Mouse (Mus musculus) gastrocnemius, adult 2 months (tissue): Measurements from ENCODE around the gene Abl1. TPM values are rescaled to one million over a fixed set of nuclear protein-coding genes. Genes with fewer than 3 reads are reported as not detected.

ENCODE experiments used
- DNase-seq: peaks from one replicate; pipeline ENCODE4 v3.0.0; 2022
- H3K27ac ChIP-seq: fragments of 200-600 bp; 2 replicates; pipeline ENCODE4 v1.8.1; 2022; ENCODE audit warnings: mild to moderate bottlenecking
- H3K4me3 ChIP-seq: fragments of 200-600 bp; 2 replicates; pipeline ENCODE4 v1.8.1; 2022; ENCODE audit warnings: mild to moderate bottlenecking, moderate library complexity
- CTCF ChIP-seq: fragments of 200-600 bp; IDR thresholded peaks from 2 replicates; pipeline ENCODE4 v1.8.1; 2022; ENCODE audit warnings: antibody characterized with exemption, mild to moderate bottlenecking, moderate library complexity
- intact Hi-C: fragments of 180-260 bp; cut with DNase I; formaldehyde crosslinking; loops from one replicate; pipeline ENCODE4 v1.15.1; 2025
- long read RNA-seq, 2 experiments: library from polyadenylated mRNA; stranded (forward); transcript quantifications; one replicate each; pipeline ENCODE4 v2.0.0; 2021
- total RNA-seq, 2 experiments: library from RNA; stranded (reverse); gene quantifications; 2 replicates each; pipeline ENCODE4 v1.2.3; 2021

The Abl1 gene
- 10 to 100 TPM; 23.0 to 25.4 TPM for total RNA-seq
- long read RNA-seq, experiment 1, full-length matches to known transcripts = 18 of 33 reads
- long read RNA-seq, experiment 1, partial matches to known transcripts = 2 of 33 reads
- long read RNA-seq, experiment 1, other reads (novel, unspliced or antisense) = 13 of 33 reads
- long read RNA-seq, experiment 2, full-length matches to known transcripts = 10 of 26 reads
- long read RNA-seq, experiment 2, partial matches to known transcripts = 3 of 26 reads
- long read RNA-seq, experiment 2, other reads (novel, unspliced or antisense) = 13 of 26 reads

- peak; percentile 60 for TF ChIP-seq CTCF
- intact Hi-C loops = loop anchor here (5.0 kb wide), 1 partner anchor 229 kb away; no protein-coding TSS in a partner anchor
- peak within 1 kb of the TSS; percentile 95 for H3K27ac ChIP-seq
These were observed at the start of gene Abl1 for GRCm38 (mm10) chr2:31688074-31688925. TSS of gene Abl1 (plus strand) at chr2:31688376.

GRCm38 (mm10) chr2:31638581-31639465, 49.4 kb upstream of the Abl1 start:
- TF ChIP-seq CTCF = no peak
- intact Hi-C loops = no loop called here
- Histone ChIP-seq H3K4me3 (no peak overlapping the region), H3K27ac (no peak overlapping the region)
- no peak for DNase-seq

More at GRCm38 (mm10) chr2:31688074-31688925, at the start of gene Abl1:
- H3K4me3 ChIP-seq = peak within 1 kb of the TSS; percentile 86
- DNase-seq = peak; percentile 97

GRCm38 (mm10) chr2:31639466-31639760, 48.8 kb upstream of the Abl1 start:
- intact Hi-C loops = no loop called here
- no peak for DNase-seq
- no peak for TF ChIP-seq CTCF
- H3K4me3 ChIP-seq = no peak overlapping the region
- H3K27ac ChIP-seq = no peak overlapping the region

GRCm38 (mm10) chr2:31639901-31640608, 48.1 kb upstream of the Abl1 start, which contains the start of gene Prdm12:
TSS of gene Prdm12 (plus strand) at chr2:31640037.
- intact Hi-C loops = no loop called here
- Histone ChIP-seq H3K27ac (no peak within 1 kb of the TSS), H3K4me3 (peak within 1 kb of the TSS; percentile 66)
- DNase-seq = no peak
- TF ChIP-seq CTCF = no peak

GRCm38 (mm10) chr2:31640609-31641507, 47.3 kb upstream of the Abl1 start:
- H3K4me3 ChIP-seq = peak overlapping the region; percentile 66
- H3K27ac ChIP-seq = no peak overlapping the region
- DNase-seq = peak; percentile 37
- TF ChIP-seq CTCF = no peak
- intact Hi-C loops = no loop called here

GRCm38 (mm10) chr2:31641508-31641830, 46.7 kb upstream of the Abl1 start:
- TF ChIP-seq CTCF = no peak
- Histone ChIP-seq H3K27ac (no peak overlapping the region), H3K4me3 (no peak overlapping the region; the same call in 1 of the 2 replicates)
- no peak for DNase-seq
- intact Hi-C loops = no loop called here

- Histone ChIP-seq H3K4me3 (no peak overlapping the region), H3K27ac (no peak overlapping the region)
- DNase-seq = no peak
- intact Hi-C loops = no loop called here
- no peak for TF ChIP-seq CTCF
These were observed 46.2 kb upstream of the Abl1 start for GRCm38 (mm10) chr2:31641929-31642328.

- no peak for TF ChIP-seq CTCF
- Histone ChIP-seq H3K4me3 (peak overlapping the region; percentile 68), H3K27ac (no peak overlapping the region)
- peak; percentile 36 for DNase-seq
- intact Hi-C loops = no loop called here
These were observed 34.0 kb upstream of the Abl1 start for GRCm38 (mm10) chr2:31653971-31654853.

- Histone ChIP-seq H3K27ac (no peak overlapping the region), H3K4me3 (peak overlapping the region; percentile 68)
- DNase-seq = peak; percentile 65
- intact Hi-C loops = loop anchor here (1.0 kb wide), 1 partner anchor 172 kb away; no protein-coding TSS in a partner anchor
- TF ChIP-seq CTCF = peak; percentile 53
These were observed 33.2 kb upstream of the Abl1 start for GRCm38 (mm10) chr2:31654854-31655559.

GRCm38 (mm10) chr2:31656374-31656773, 31.8 kb upstream of the Abl1 start:
- intact Hi-C loops = no loop called here

More at GRCm38 (mm10) chr2:31656374-31656773, 31.8 kb upstream of the Abl1 start:
- no peak overlapping the region for H3K4me3 ChIP-seq
- no peak overlapping the region for H3K27ac ChIP-seq
- DNase-seq = no peak
- no peak for TF ChIP-seq CTCF
